In genomic region chr2:30693206-30694035, GRCm38 (mm10) we compare ENCODE assay signal across 7 mouse cellular contexts.
DNase-seq lines count a peak whose midpoint lies in the region; TF ChIP-seq lines count a peak whose summit lies in the region.

No protein-coding gene starts in this region.

- H3K9me3 ChIP-seq in embryonic facial prominence, embryonic 10.5 days = no peaks in the 10 kb centered on the region

- no peaks in the 10 kb centered on the region for H3K79me2 ChIP-seq in heart, adult 2 months (replicated peaks; ENCODE audit: control insufficient read depth, insufficient read depth, low read length)

- peak overlapping the region; percentile 97 for H3K27ac ChIP-seq in embryonic facial prominence, embryonic 10.5 days (replicated peaks)
- H3K27ac ChIP-seq in heart, adult 2 months = peak overlapping the region; percentile 94
- H3K27ac ChIP-seq in kidney, adult 2 months (ENCODE audit: insufficient read depth, low read depth, low read length) = peak overlapping the region; percentile 93

- TF ChIP-seq POLR2A in heart, adult 2 months (IDR thresholded peaks at IDR 0.05; ENCODE audit: insufficient read depth, low read depth, low read length) = 0 out of 2 replicates have a peak, but pooled peaks have one; percentile 25
- TF ChIP-seq POLR2A in kidney, adult 2 months (IDR thresholded peaks at IDR 0.05; ENCODE audit: low read depth, low read length) = no peak

- peak overlapping the region; percentile 54 for H3K4me3 ChIP-seq in embryonic facial prominence, embryonic 10.5 days
- H3K4me3 ChIP-seq in heart, adult 2 months = peak overlapping the region; percentile 61
- peak overlapping the region; percentile 33 for H3K4me3 ChIP-seq in kidney, adult 2 months (ENCODE audit: insufficient read depth, low read depth, low read length)

- intact Hi-C loops in heart, adult 2 months (cut with DNase I) = no loop called here

- H3K4me1 ChIP-seq in embryonic facial prominence, embryonic 10.5 days = peaks cover 88% of the 10 kb centered on the region
- peaks cover 23% of the 10 kb centered on the region for H3K4me1 ChIP-seq in heart, adult 2 months (ENCODE audit: control insufficient read depth, insufficient read depth, low read length)
- H3K4me1 ChIP-seq in kidney, adult 2 months (ENCODE audit: control insufficient read depth, insufficient read depth, low read length) = peaks cover 35% of the 10 kb centered on the region

- no peaks in the 10 kb centered on the region for H3K36me3 ChIP-seq in embryonic facial prominence, embryonic 10.5 days (replicated peaks)
- H3K36me3 ChIP-seq in heart, adult 2 months (ENCODE audit: control insufficient read depth, insufficient read depth, low read length) = no peaks in the 10 kb centered on the region
- no peaks in the 10 kb centered on the region for H3K36me3 ChIP-seq in kidney, adult 2 months (ENCODE audit: control insufficient read depth, insufficient read depth, low read length)

- no peak for TF ChIP-seq EP300 in heart, adult 2 months (IDR thresholded peaks at IDR 0.05; ENCODE audit: insufficient read depth, low read depth, low read length)

- H3K27me3 ChIP-seq in embryonic facial prominence, embryonic 10.5 days (replicated peaks; ENCODE audit: low read depth, poor library complexity, severe bottlenecking) = no peaks in the 10 kb centered on the region
- no peaks in the 10 kb centered on the region for H3K27me3 ChIP-seq in heart, adult 2 months (ENCODE audit: control insufficient read depth, insufficient read depth, low read length)
- H3K27me3 ChIP-seq in kidney, adult 2 months (replicated peaks; ENCODE audit: control insufficient read depth, insufficient read depth, low read length) = no peaks in the 10 kb centered on the region

- H3K9ac ChIP-seq in heart, adult 2 months (ENCODE audit: low read depth, low read length) = peak overlapping the region; percentile 70

- peak; percentile 90 for DNase-seq in adrenal gland, adult 8-10 months
- DNase-seq in embryonic facial prominence, embryonic 10.5 days (ENCODE audit: low spot score) = peak; percentile 93
- DNase-seq in heart, adult 2 months = peak; percentile 86 to 91
- DNase-seq in kidney, adult 2 months = peak; percentile 94
- DNase-seq in liver = peak; percentile 69
- DNase-seq in monocyte, adult 2 months (ENCODE audit: low read depth in 1 of 2, low spot score in 2 of 2) = peak; percentile 57 to 72
- peak; percentile 26 to 69 for DNase-seq in spleen, postnatal 10 days (ENCODE audit: low spot score in 2 of 2)

- under 1% methylated on average over 41 of the region's 41 CpGs for WGBS in embryonic facial prominence, embryonic 10.5 days
- WGBS in heart, adult 2 months = 3% methylated on average over 41 of the region's 41 CpGs
- 2% methylated on average over 41 of the region's 41 CpGs for WGBS in kidney, adult 2 months

- no peak; the same call in 1 of the 2 replicates for TF ChIP-seq CTCF in heart, adult 2 months (IDR thresholded peaks at IDR 0.05)
- TF ChIP-seq CTCF in kidney, adult 2 months (conservative IDR thresholded peaks at IDR 0.05; ENCODE audit: insufficient read depth, insufficient read length, low read depth, low read length) = no peak

Comparison
In these comparisons a context has a peak if more than half of its experiments do, and no peak if none do; other contexts are left out.
1. Peak in every context shown above with its lines: DNase-seq, H3K4me3 ChIP-seq and H3K27ac ChIP-seq.